Mouse (Mus musculus): ENCODE results near the gene Btg3.

DNA sequence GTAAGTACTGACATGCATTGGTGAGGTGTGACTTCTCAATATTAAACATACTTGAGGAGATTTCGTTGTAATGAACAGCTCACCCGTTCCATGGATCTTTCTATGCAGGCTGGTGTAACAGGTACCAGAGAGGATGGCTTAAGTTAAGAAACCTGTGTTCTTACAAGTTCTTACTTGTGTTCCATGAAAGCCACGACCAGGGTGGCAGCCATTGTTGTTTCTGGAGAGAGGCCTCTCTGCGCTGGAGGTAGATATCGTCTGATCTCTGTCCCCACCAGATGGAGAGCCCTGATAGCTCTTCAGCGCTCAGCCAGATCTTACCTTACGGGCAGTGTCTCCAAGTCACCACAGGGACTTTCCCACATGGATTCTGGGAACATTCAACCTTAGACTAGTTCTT is 57.3 kb downstream of the Btg3 start:
- TF ChIP-seq MEF2A (IDR thresholded peaks at IDR 0.05; ENCODE audit: borderline replicate concordance, low read depth, low read length) (no peak), CTCF (conservative IDR thresholded peaks at IDR 0.05 in 1 of 2, IDR thresholded peaks at IDR 0.05 in 1 of 2; ENCODE audit: low read depth in 2 of 2, low read length in 2 of 2) (no peak), POLR2A (IDR thresholded peaks at IDR 0.05; ENCODE audit: low read depth, low read length) (no peak), USF2 (conservative IDR thresholded peaks at IDR 0.05; ENCODE audit: low read depth, low read length) (no peak), JUN (IDR thresholded peaks at IDR 0.05; ENCODE audit: insufficient read depth, low read depth, low read length) (no peak), RCOR1 (conservative IDR thresholded peaks at IDR 0.05; ENCODE audit: low read depth, low read length) (no peak), E2F4 (IDR thresholded peaks at IDR 0.05; ENCODE audit: insufficient replicate concordance, low read depth, low read length) (no peak), ZNF384 (IDR thresholded peaks at IDR 0.05; ENCODE audit: low read depth, low read length) (no peak), MAZ (IDR thresholded peaks at IDR 0.05; ENCODE audit: low read depth, low read length) (no peak)
